ENCODE assay signal across 10 mouse cellular contexts in the genomic region with DNA sequence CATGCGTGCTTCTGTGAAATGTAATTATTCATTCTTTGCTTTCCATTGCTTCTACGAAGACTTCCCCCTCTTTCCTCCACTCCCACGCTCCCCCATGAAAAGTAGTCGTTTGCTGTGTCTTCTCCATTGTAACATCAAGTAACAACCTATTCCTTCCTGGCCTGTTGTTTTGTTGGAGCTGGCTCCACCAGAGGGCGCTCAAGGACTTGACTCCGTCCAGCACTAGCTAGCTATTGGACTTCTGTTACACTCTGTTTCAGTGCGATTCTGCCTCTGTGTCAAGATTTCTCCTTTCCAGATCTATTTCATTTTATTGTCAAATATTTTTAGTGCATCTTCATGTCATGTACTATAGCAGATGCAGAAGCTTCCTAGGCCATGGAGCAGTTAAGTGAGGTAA. TPM values are rescaled to one million over a fixed set of nuclear protein-coding genes. Genes with fewer than 3 reads are reported as not detected.
DNase-seq lines count a peak whose midpoint lies in the region; ATAC-seq and TF ChIP-seq lines count a peak whose summit lies in the region.
"Had no signal": no experiment of that assay in that cellular context is flagged by ENCODE, and none has a peak within 500 bp of the region (broad histone marks: within the 10 kb centered on the region; RNA-seq: fewer than 3 reads in every experiment).

No protein-coding gene starts in this region.

- DNase-seq in kidney, adult 11 months, result peak; percentile 71
- DNase-seq in cerebellum, adult 18-20 months, result peak; percentile 73 to 83
- peak; percentile 75 for DNase-seq in kidney, adult 9 months
- DNase-seq in liver, adult 2 months (ENCODE audit: extremely low read depth, low read depth, low spot score), result peak; percentile 43
- DNase-seq in testis, postnatal 10 days (ENCODE audit: low spot score), result peak; percentile 87

- no peak for ATAC-seq in kidney, embryonic 16.5 days (ENCODE audit: low FRiP score, low TSS enrichment)
- ATAC-seq in frontal cortex, adult (ENCODE audit: low TSS enrichment), result peak; percentile 88
- peak; percentile 81; the same call in 1 of the 2 replicates for ATAC-seq in neural tube, embryonic 14.5 days (ENCODE audit: low read depth)

- no peaks in the 10 kb centered on the region for H3K79me2 ChIP-seq in liver, adult 2 months (ENCODE audit: control insufficient read depth, insufficient read depth, low read length)

- no peaks in the 10 kb centered on the region for H3K4me1 ChIP-seq in kidney, embryonic 16.5 days (ENCODE audit: insufficient read depth, low read length)
- no peaks in the 10 kb centered on the region for H3K4me1 ChIP-seq in liver, adult 2 months (ENCODE audit: control insufficient read depth, insufficient read depth, low read length)
- no peaks in the 10 kb centered on the region for H3K4me1 ChIP-seq in neural tube, embryonic 14.5 days (ENCODE audit: control insufficient read depth, insufficient read depth, low read length)
- H3K4me1 ChIP-seq: embryonic facial prominence, embryonic 12.5 days; neural tube, embryonic 12.5 days had no signal

- TF ChIP-seq CTCF in liver, adult 2 months (IDR thresholded peaks at IDR 0.05; ENCODE audit: low read depth, low read length), result peak; percentile 78

- H3K4me2 ChIP-seq in kidney, embryonic 16.5 days (replicated peaks; ENCODE audit: low read depth, low read length), result no peak overlapping the region
- H3K4me2 ChIP-seq in neural tube, embryonic 14.5 days (ENCODE audit: low read depth, low read length), result no peak overlapping the region
- H3K4me2 ChIP-seq: embryonic facial prominence, embryonic 12.5 days; neural tube, embryonic 12.5 days had no signal

- no peaks in the 10 kb centered on the region for H3K27me3 ChIP-seq in kidney, embryonic 16.5 days (ENCODE audit: insufficient read depth, low read length)
- H3K27me3 ChIP-seq in liver, adult 2 months (ENCODE audit: control insufficient read depth, insufficient read depth, low read length), result no peaks in the 10 kb centered on the region
- H3K27me3 ChIP-seq in neural tube, embryonic 14.5 days (ENCODE audit: control insufficient read depth, insufficient read depth, low read length), result no peaks in the 10 kb centered on the region
- H3K27me3 ChIP-seq: embryonic facial prominence, embryonic 12.5 days; neural tube, embryonic 12.5 days had no signal

- H3K9ac ChIP-seq in kidney, embryonic 16.5 days (replicated peaks; ENCODE audit: low read length), result no peak overlapping the region
- no peak overlapping the region for H3K9ac ChIP-seq in liver, adult 2 months (ENCODE audit: low read depth, low read length)
- no peak overlapping the region for H3K9ac ChIP-seq in neural tube, embryonic 14.5 days (replicated peaks; ENCODE audit: low read depth, low read length)
- H3K9ac ChIP-seq: embryonic facial prominence, embryonic 12.5 days; neural tube, embryonic 12.5 days had no signal

- no peaks in the 10 kb centered on the region for H3K36me3 ChIP-seq in kidney, embryonic 16.5 days (ENCODE audit: insufficient read depth, low read length)
- no peaks in the 10 kb centered on the region for H3K36me3 ChIP-seq in liver, adult 2 months (ENCODE audit: control insufficient read depth, insufficient read depth, low read length)
- no peaks in the 10 kb centered on the region for H3K36me3 ChIP-seq in neural tube, embryonic 14.5 days (ENCODE audit: control insufficient read depth, insufficient read depth, low read length)
- H3K36me3 ChIP-seq: embryonic facial prominence, embryonic 12.5 days; neural tube, embryonic 12.5 days had no signal

- H3K27ac ChIP-seq in kidney, embryonic 16.5 days (ENCODE audit: low read length), result no peak overlapping the region
- H3K27ac ChIP-seq in liver, adult 2 months (replicated peaks; ENCODE audit: insufficient read depth, low read depth, low read length), result no peak overlapping the region
- no peak overlapping the region for H3K27ac ChIP-seq in neural tube, embryonic 14.5 days (ENCODE audit: low read depth, low read length)
- H3K27ac ChIP-seq: embryonic facial prominence, embryonic 12.5 days; neural tube, embryonic 12.5 days had no signal

- no peak overlapping the region for H3K4me3 ChIP-seq in kidney, embryonic 16.5 days (ENCODE audit: low read length)
- no peak overlapping the region for H3K4me3 ChIP-seq in liver, adult 2 months (ENCODE audit: insufficient read depth, low read depth, low read length)
- H3K4me3 ChIP-seq in neural tube, embryonic 14.5 days (ENCODE audit: low read depth, low read length), result no peak overlapping the region
- H3K4me3 ChIP-seq: embryonic facial prominence, embryonic 12.5 days; neural tube, embryonic 12.5 days had no signal

- no peak for TF ChIP-seq POLR2A in liver, adult 2 months (IDR thresholded peaks at IDR 0.05; ENCODE audit: extremely low read depth, insufficient read depth, low read length)

- 20% methylated on average over 7 of the region's 7 CpGs for WGBS in kidney, embryonic 16.5 days
- 4% methylated on average over 7 of the region's 7 CpGs for WGBS in liver, adult 2 months
- 22% methylated on average over 7 of the region's 7 CpGs for WGBS in neural tube, embryonic 14.5 days

- H3K9me3 ChIP-seq in kidney, embryonic 16.5 days (ENCODE audit: low read length), result no peaks in the 10 kb centered on the region
- H3K9me3 ChIP-seq in neural tube, embryonic 14.5 days (ENCODE audit: control insufficient read depth, low read length), result no peaks in the 10 kb centered on the region
- H3K9me3 ChIP-seq: embryonic facial prominence, embryonic 12.5 days; neural tube, embryonic 12.5 days had no signal

RNA-seq across cellular contexts. Expression of a gene that starts 30.1 kb away (rescaled TPM):
- 5.1 and 6.1 TPM in 2 replicates for polyA plus RNA-seq in kidney, embryonic 16.5 days (2015; fragmentation: Nextera tagmentation; extraction: Ambion mirVana)
- not detected in 2 replicates for total RNA-seq in liver, adult 2 months (2014; rRNA removed)
- not detected in 2 replicates for polyA plus RNA-seq in liver, adult 2 months (2012; rRNA removed)
- polyA plus RNA-seq in neural tube, embryonic 14.5 days (2014; fragmentation: Nextera tagmentation; extraction: Ambion mirVana), result 195 and 260 TPM in 2 replicates

Comparison
In these comparisons a context has a peak if more than half of its experiments do, and no peak if none do; other contexts are left out.
1. RNA of a gene that starts 30.1 kb away (polyA plus RNA-seq): 195 to 260 TPM in neural tube, embryonic 14.5 days; 5.1 to 6.1 TPM in kidney, embryonic 16.5 days and not detected in liver, adult 2 months; every median in the first group is over 10 times any median in the second.
2. Peak in every context shown above with its lines, with median percentiles within 50 percentile points of each other: DNase-seq.